Mouse (Mus musculus): ENCODE results near the gene Grrp1.
"Not testable (repeated sequence)": the region's sequence is repeated elsewhere in the genome, so short reads cannot be mapped to it uniquely, and the experiment has no call there.

Grrp1 gene

GRCm38 (mm10) chr4:134269622-134270021 is 15.7 kb upstream of the Grrp1 start:
- not testable (repeated sequence) for DNase-seq (ENCODE audit: low read depth)

GRCm38 (mm10) chr4:134268102-134268655 is 14.3 kb upstream of the Grrp1 start:
- DNase-seq (ENCODE audit: low read depth) = no peak

GRCm38 (mm10) chr4:134265860-134266585 is 12.1 kb upstream of the Grrp1 start:
- DNase-seq (ENCODE audit: low read depth) = no peak

- DNase-seq (ENCODE audit: low read depth) = no peak
These were observed 9.3 kb upstream of the Grrp1 start for GRCm38 (mm10) chr4:134263191-134263590.

GRCm38 (mm10) chr4:134258354-134258753 is 4.4 kb upstream of the Grrp1 start:
- no peak for DNase-seq (ENCODE audit: low read depth)

- DNase-seq (ENCODE audit: low read depth) = no peak
These were observed 3.5 kb upstream of the Grrp1 start for GRCm38 (mm10) chr4:134257198-134258009.

GRCm38 (mm10) chr4:134256407-134257197 is 2.7 kb upstream of the Grrp1 start:
- DNase-seq (ENCODE audit: low read depth) = no peak

- no peak for DNase-seq (ENCODE audit: low read depth)
These were observed 1.9 kb upstream of the Grrp1 start for GRCm38 (mm10) chr4:134255854-134256253.

- no peak for DNase-seq (ENCODE audit: low read depth)
These were observed 929 bp upstream of the Grrp1 start for GRCm38 (mm10) chr4:134254835-134255234.

- no peak for DNase-seq (ENCODE audit: low read depth)
These were observed 790 bp downstream of the Grrp1 start for GRCm38 (mm10) chr4:134252911-134253721.

- no peak for DNase-seq (ENCODE audit: low read depth)
These were observed 1.6 kb downstream of the Grrp1 start for GRCm38 (mm10) chr4:134252131-134252910.

- no peak for DNase-seq (ENCODE audit: low read depth)
These were observed 2.4 kb downstream of the Grrp1 start for GRCm38 (mm10) chr4:134251241-134252130.

GRCm38 (mm10) chr4:134250930-134251240 is 3.0 kb downstream of the Grrp1 start:
- DNase-seq (ENCODE audit: low read depth) = no peak

- no peak for DNase-seq (ENCODE audit: low read depth)
These were observed 3.6 kb downstream of the Grrp1 start for GRCm38 (mm10) chr4:134250116-134250929.

GRCm38 (mm10) chr4:134249651-134250050 is 4.3 kb downstream of the Grrp1 start:
- no peak for DNase-seq (ENCODE audit: low read depth)

GRCm38 (mm10) chr4:134246719-134247258 is 7.1 kb downstream of the Grrp1 start, which contains the start of gene Gm30191:
TSS of gene Gm30191 (plus strand) at chr4:134246935.
- DNase-seq (ENCODE audit: low read depth) = no peak

GRCm38 (mm10) chr4:134246256-134246655 is 7.7 kb downstream of the Grrp1 start:
- no peak for DNase-seq (ENCODE audit: low read depth)

- peak; percentile 89 for DNase-seq (ENCODE audit: low read depth)
These were observed 8.6 kb downstream of the Grrp1 start, which contains the start of gene Zfp593 for GRCm38 (mm10) chr4:134245148-134245843. TSS of gene Zfp593 (minus strand) at chr4:134245592.
